Mouse (Mus musculus): ENCODE data around the gene Tcf7l2.
A peak's percentile ranks its signal among the peaks of the same experiment; 100 is the strongest.

The Tcf7l2 gene

GRCm38 (mm10) chr19:55867255-55867654 lies 125.6 kb downstream of the Tcf7l2 start:
- no peak for DNase-seq

DNA sequence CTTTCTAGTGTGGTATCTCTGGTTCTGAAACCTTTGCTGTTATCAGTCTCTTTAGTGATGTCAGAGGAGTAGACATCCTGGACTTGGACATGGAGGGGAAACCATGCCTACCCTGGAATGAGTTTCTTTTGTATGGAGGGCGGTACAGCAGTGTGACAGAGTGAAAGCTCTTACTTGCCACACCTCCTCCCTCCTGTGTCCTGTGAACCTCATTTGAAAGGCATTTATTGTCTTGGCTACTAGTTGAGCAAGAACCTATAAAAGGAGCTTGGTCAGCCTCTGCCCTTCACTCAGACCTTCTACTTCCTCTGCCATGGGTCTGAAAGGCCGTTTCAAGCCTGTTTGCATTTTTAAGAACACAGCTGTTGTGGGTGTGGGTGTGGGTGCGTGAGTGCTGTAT lies 126.3 kb downstream of the Tcf7l2 start:
- DNase-seq = no peak

- DNase-seq = no peak
These were observed 127.0 kb downstream of the Tcf7l2 start for GRCm38 (mm10) chr19:55868597-55868996.

DNA sequence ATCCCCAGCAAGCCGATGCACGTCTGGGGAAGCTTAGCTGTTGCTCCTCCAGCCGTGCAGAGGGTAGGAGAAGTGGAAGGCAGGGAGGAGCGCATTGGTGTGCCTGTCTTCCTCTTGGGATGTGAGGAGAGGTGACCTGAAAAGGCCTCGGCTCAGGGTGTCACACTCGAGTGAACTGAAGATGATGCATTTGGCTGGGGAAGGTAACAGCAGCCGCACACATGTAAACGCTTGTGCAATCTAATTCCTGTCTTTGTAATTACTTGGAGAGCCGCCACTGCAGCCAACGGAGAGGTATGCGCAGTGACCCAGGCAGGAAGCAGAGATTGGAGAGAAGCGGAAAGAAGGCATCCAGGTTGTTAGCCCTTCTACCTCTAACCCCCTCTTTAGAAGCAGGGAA lies 129.2 kb downstream of the Tcf7l2 start:
- DNase-seq = peak; percentile 48

DNA sequence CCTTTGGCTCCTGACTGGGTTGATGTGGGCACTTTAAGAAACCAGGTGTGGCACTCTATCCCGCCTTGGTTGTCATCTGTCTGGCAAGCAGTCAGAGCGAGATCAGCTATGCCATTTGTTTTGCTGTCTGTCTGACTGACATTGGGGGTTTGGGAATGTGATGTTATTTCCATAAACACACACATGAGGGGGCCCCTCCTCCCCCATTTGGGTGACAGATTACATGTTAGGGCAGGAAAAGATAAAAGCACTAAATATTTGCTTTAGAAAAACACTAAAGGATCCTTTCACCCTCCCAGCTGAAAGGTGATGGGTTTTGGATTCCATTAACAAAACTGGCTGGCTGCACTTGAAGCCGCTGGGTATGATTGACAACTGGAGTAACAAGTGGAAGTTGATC lies 129.9 kb downstream of the Tcf7l2 start:
- no peak for DNase-seq

GRCm38 (mm10) chr19:55873221-55873620 lies 131.6 kb downstream of the Tcf7l2 start:
- DNase-seq = no peak

- peak; percentile 31 for DNase-seq
These were observed 134.9 kb downstream of the Tcf7l2 start for GRCm38 (mm10) chr19:55876501-55876900.

DNA sequence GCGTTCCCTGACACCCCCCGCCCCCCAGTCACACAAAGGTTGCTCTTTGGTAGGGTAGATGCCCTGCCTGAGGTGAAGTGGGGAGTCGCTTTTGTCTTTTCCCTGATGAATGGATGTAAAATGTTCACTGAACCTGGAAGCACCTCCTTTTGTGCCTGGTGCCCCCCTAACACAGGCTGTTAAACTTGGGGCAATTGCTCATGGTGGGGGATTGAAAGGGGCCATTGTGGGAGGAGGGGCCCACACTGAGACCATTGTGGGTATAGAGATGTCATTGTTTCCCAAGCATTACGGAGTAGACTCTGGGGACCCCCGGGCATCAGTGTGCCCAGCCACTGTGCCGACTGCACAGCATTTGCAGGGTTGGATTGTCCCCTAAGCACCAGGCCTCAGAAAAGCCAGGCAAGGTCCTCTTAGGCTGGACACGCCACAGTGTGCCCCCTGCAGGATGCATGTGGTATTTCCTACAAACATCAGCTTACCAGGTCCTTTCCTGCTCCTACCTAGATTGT lies 135.8 kb downstream of the Tcf7l2 start:
- peak; percentile 78 for DNase-seq

DNA sequence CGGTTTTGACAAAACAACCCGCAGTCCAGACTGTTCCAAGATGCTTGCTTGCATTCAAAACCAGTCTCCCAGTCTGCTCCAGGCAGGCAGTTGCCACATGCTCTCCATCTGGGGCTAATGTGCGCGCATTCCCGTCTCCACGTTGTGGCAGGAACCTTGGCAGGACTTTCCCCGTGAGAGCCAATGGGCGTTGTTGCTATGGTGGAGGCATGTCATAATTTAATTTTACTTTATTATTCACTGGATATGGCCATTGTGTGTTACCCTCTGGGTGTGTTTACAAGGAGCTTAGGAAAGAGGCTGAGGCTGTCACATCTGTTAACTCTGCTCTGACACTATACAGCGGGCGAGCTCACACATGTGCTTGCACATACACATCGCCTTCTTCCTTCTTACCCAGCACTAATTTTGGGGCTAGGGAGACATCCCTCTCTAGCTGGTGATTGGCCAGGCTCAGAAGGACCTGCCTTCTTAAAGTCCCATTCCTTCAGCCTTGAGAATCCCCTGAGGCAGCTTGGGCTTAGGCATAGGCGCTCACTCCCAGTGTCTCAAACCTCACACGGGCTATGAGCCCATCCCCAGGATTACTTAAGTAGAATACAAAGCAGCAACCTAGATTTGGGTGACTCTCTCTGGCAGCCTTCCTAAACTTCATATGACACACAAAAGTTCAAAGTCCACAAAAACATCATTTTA lies 139.2 kb downstream of the Tcf7l2 start:
- no peak for DNase-seq

GRCm38 (mm10) chr19:55886536-55886935 lies 144.9 kb downstream of the Tcf7l2 start:
- no peak for DNase-seq

GRCm38 (mm10) chr19:55891692-55892183 lies 150.1 kb downstream of the Tcf7l2 start:
- DNase-seq = no peak

DNA sequence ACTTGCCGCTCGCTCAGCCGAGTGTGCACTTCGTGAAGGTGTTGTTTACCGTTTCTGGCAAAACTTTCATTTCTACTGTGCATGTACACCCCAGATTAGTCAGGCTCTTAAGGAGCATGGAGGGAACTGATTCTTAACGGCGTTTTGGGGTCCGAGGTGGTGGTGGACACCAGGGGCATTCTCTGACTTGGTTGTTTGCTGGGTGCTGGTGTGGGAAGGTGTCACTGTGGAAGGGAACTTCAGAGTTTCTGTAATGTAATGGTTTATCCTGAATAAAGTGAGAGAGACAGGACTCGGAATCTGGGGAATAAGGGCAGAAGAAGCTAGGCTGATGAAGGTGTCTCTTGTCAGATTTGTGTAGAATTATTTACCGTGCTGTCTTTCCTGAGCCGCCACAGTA lies 151.9 kb downstream of the Tcf7l2 start:
- no peak for DNase-seq

GRCm38 (mm10) chr19:55894396-55894795 lies 152.8 kb downstream of the Tcf7l2 start:
- DNase-seq = no peak

DNA sequence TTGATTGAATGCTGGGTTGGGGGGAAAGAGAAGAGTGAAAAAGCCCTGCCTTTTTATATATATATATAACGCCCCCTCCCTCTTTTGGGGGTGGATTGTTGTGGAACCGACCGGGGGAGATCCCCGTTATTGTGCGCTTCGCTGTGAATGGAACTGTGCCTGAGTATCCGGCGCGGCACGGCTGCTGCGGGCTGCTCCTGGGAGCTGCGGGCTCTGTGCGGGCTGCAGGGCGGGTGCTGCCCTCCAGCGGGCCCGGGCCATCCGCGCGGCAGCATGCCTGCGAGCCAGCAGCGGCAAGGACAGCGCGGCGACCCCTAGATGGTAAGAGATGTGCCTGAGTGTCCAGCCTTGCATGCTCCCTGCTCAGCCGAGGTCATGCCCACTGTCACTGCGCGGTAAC lies 153.7 kb downstream of the Tcf7l2 start:
- DNase-seq = peak; percentile 61

- DNase-seq = no peak
These were observed 154.3 kb downstream of the Tcf7l2 start for GRCm38 (mm10) chr19:55895807-55896420.

DNA sequence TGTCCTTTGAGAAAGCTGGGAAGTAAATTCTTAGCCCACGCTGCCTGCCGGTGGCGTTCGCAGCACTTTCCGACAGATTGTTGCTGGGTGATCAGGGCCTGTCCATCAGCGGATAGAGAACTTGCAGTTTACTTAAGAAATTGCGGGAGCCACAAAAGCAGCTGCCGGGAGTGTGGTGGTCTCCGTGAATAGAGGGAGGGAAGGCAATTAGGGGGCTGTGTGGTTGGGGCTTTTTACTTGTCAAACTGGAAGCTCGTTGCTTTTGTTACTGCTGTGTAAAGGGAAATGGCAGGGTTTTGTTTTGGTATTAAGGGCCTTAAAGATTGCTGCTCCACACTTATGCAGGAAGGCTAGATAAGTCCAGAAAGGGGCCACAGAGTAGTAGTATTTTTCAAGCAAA lies 155.0 kb downstream of the Tcf7l2 start:
- DNase-seq = no peak

DNA sequence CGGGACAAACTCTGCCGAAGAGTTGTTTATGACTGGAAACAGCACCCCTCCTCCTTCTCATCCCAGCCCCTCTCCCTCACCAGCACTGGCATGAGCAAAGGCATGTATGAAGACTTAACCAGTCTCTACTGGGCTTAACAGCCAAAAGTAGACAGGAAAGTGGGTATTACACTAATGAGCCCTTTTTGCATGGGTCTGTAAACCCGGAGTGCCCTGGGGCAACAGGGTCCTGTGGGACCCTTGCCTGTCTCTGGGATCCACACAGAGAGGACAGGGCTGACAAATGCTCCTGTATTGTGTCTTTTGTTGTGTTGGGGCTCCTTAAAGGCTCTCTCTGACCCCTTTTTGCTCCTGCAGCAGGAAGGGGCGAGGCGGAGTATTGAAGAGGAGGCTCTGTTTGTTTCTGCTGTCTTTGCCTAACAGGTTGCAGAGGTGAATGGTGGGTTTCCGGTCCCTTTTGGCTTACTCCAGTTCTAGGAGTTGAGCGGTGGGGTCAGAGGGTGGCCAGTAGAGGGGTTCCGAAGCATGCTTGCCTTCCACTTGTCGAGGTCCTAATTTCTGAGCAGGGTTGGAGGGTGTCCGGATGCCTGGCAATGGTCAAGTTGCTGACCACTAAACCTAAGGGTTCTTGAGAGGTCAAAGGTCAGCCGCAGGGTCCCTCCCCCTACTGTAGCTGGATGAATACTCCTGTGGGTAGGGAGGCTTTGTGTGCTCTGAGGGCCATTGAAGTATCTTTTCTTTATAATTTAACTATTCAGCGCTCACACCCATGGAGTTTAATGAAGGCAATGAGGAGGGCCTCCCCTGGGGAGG lies 161.2 kb downstream of the Tcf7l2 start:
- no peak for DNase-seq

DNA sequence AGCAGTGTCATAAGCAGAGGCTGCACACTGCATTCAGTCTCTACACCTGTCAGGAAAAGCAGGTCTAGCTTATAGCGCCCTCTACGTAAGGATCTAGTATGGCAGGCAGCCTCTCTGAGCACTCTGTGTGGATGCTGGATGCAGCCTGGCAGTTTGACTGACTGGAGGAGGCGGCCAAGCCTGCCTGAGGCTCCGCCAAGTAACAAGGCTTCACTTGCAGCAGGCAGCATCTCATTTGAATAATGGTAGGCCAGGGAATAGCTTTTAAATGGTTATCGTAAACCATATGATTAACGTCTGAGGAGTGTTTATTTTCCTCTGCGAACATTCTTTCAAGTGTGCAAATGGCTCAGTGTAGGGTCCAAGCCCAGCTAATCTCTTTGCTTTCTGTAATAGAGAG lies 167.4 kb downstream of the Tcf7l2 start:
- DNase-seq = peak; percentile 25

DNA sequence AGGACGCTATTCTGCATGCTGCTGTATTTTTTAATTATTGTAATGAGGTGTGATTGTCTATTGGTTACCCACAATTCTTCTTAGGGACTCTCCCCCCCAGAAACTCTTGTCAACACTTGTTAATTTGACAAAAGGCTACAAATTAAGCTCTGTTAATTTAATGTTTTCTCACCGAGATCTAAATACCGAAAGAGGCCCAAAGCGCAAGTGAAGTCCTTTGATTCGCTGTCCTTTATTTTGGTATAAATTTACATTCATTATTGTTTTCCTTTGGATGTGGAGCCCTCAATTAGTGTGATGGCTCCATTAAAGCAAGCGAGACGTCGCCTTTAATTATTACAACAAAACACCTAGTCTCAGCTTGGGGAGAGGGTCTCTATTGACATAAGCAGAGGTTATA lies 170.3 kb downstream of the Tcf7l2 start:
- DNase-seq = no peak

GRCm38 (mm10) chr19:55912813-55913212 lies 171.2 kb downstream of the Tcf7l2 start:
- no peak for DNase-seq

DNA sequence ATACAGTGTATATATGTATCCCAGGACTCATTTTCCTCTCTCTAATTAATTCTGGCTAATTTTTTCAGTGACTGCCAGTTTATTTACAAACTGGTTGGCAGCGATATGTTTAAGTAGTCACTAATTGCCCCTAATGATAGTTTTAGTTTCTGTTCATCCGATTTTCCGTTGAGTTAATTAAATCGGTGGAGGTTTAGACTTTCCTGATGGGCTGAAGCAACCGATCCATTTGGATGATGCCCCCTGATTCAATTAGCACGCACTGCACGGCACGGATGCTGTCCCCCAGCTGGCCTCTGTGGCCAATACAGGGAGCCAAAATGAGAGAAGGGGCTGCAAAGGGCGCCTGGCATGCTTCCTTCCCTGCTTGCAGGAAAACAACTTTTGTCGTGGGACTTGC lies 172.0 kb downstream of the Tcf7l2 start:
- DNase-seq = no peak

DNA sequence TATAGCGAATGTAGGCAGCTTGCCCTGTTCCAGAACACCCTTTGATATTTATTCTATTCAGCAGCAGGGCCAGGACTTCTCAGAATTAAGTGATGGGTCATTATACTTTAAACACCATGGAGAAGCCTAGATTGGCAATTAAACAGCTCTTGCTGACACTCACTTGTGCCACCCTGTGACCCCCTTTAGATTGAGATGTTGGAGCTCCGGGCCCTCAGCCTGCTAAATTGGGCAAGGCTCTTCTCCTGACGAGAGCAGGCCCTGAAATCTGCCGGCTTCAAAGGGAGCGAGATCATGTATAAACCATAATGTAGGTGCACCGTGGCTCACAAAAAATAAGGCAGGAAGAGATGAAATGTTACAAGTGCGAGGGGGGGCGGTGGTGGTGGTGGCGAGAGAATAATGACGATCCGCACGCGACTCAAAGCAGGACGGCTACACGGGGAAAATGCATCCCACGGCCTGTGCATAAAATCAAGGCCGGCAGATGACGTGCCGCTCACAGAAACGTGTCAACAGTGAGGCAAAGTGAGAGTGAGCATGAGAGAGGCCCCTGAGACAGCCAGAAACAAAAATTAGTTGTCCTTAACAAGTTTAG lies 173.1 kb downstream of the Tcf7l2 start:
- no peak for DNase-seq

- no peak for DNase-seq
These were observed 173.9 kb downstream of the Tcf7l2 start for GRCm38 (mm10) chr19:55915506-55915905.
